Mouse (Mus musculus): ENCODE measurements at regions not wholly inside any gene's neighbourhood (a gene's known extent, or its start where the extent isn't known, plus 50 kb on each side); places are given as distances from the start of the nearest gene placed in this dataset.

DNA sequence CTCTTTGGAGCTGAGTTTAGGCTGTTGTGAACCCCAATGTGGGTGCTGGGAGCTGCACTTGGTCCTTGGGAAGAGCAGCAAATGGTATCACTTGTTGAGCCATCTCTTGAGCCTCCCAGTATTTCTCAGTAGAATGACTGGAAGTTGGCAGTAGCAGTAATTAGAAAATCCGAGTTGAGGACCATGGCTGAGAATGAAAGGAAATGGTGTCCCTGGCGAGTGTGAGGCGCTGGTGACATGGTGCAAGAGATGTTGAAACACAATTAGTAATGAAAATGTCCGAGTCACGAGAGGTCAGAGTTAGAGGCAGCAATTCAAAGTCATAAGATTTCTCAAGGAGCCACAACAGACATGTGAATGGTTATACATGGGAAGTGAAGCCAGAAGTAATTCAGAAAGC lies 73.2 kb upstream of the Lef1 start:
- WGBS (ENCODE audit: insufficient replicate concordance) = 56% methylated on average over 5 of the region's 5 CpGs
- TF ChIP-seq CTCF (IDR thresholded peaks at IDR 0.05; ENCODE audit: low read depth) (no peak), EP300 (IDR thresholded peaks at IDR 0.05; ENCODE audit: low read depth) (no peak)
- Histone ChIP-seq H3K9me3 (ENCODE audit: control insufficient read depth, low read length) (no peaks in the 10 kb centered on the region), H3K36me3 (replicated peaks; ENCODE audit: control insufficient read depth, insufficient read depth, low read depth) (no peaks in the 10 kb centered on the region), H3K27me3 (ENCODE audit: control insufficient read depth, insufficient read depth, low read length) (no peaks in the 10 kb centered on the region), H3K27ac (no peak overlapping the region), H3K4me3 (ENCODE audit: insufficient read depth in 1 of 2, low read depth in 2 of 2, low read length in 2 of 2) (no peak overlapping the region), H3K9ac (replicated peaks) (no peak overlapping the region), H3K4me2 (ENCODE audit: low read depth) (no peak overlapping the region), H3K4me1 (replicated peaks; ENCODE audit: control insufficient read depth in 2 of 2, insufficient read depth in 2 of 2, low read length in 1 of 2) (no peaks in the 10 kb centered on the region)
- no peak for DNase-seq (ENCODE audit: low read depth in 3 of 3, low spot score in 3 of 3)
- ATAC-seq (ENCODE audit: insufficient read depth) = no peak

GRCm38 (mm10) chr3:131034774-131035173 lies 75.5 kb upstream of the Lef1 start:
- H3K4me2 ChIP-seq (ENCODE audit: low read depth) = no peak overlapping the region
- ATAC-seq (ENCODE audit: insufficient read depth) = no peak
- DNase-seq (ENCODE audit: low read depth in 3 of 3, low spot score in 3 of 3) = no peak
- TF ChIP-seq CTCF (IDR thresholded peaks at IDR 0.05; ENCODE audit: low read depth) = no peak
- no peak for TF ChIP-seq EP300 (IDR thresholded peaks at IDR 0.05; ENCODE audit: low read depth)
- H3K4me1 ChIP-seq (replicated peaks; ENCODE audit: control insufficient read depth in 2 of 2, insufficient read depth in 2 of 2, low read length in 1 of 2) = no peaks in the 10 kb centered on the region
- H3K4me3 ChIP-seq (ENCODE audit: insufficient read depth in 1 of 2, low read depth in 2 of 2, low read length in 2 of 2) = no peak overlapping the region
- H3K27ac ChIP-seq = no peak overlapping the region
- H3K27me3 ChIP-seq (ENCODE audit: control insufficient read depth, insufficient read depth, low read length) = no peaks in the 10 kb centered on the region
- no peak overlapping the region for H3K9ac ChIP-seq (replicated peaks)
- H3K9me3 ChIP-seq (ENCODE audit: control insufficient read depth, low read length) = no peaks in the 10 kb centered on the region
- whole genome bisulfite sequencing (ENCODE audit: insufficient replicate concordance) = 52% methylated on average over 5 of the region's 5 CpGs
- no peaks in the 10 kb centered on the region for H3K36me3 ChIP-seq (replicated peaks; ENCODE audit: control insufficient read depth, insufficient read depth, low read depth)

DNA sequence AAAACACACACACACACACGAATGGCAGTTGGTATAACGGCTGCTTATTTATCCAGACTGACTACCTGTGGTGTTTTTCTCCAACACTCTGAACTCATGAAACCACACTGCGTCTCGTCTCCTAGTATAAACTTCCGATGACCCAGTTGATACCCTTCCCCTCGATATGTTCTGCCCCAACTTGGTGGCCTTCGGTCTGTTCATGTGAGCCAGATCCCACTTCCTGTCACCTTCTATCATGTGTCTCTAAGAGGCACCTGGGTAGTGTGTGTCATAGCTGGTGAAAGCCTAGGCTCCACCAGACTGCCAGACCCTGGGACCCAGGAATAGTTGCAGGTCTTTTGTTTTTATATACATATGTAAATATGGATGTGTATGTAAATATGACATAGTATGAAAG lies 83.9 kb upstream of the Lef1 start:
- Histone ChIP-seq H3K4me2 (ENCODE audit: low read depth) (no peak overlapping the region), H3K27me3 (ENCODE audit: control insufficient read depth, insufficient read depth, low read length) (no peaks in the 10 kb centered on the region), H3K27ac (no peak overlapping the region), H3K4me3 (ENCODE audit: insufficient read depth in 1 of 2, low read depth in 2 of 2, low read length in 2 of 2) (no peak overlapping the region), H3K9me3 (ENCODE audit: control insufficient read depth, low read length) (no peaks in the 10 kb centered on the region), H3K4me1 (replicated peaks; ENCODE audit: control insufficient read depth in 2 of 2, insufficient read depth in 2 of 2, low read length in 1 of 2) (no peaks in the 10 kb centered on the region), H3K36me3 (replicated peaks; ENCODE audit: control insufficient read depth, insufficient read depth, low read depth) (no peaks in the 10 kb centered on the region), H3K9ac (replicated peaks) (no peak overlapping the region)
- TF ChIP-seq CTCF (IDR thresholded peaks at IDR 0.05; ENCODE audit: low read depth) (no peak), EP300 (IDR thresholded peaks at IDR 0.05; ENCODE audit: low read depth) (no peak)
- WGBS (ENCODE audit: insufficient replicate concordance) = 69% methylated on average over 7 of the region's 7 CpGs
- ATAC-seq (ENCODE audit: insufficient read depth) = no peak
- no peak for DNase-seq (ENCODE audit: low read depth in 3 of 3, low spot score in 3 of 3)

DNA sequence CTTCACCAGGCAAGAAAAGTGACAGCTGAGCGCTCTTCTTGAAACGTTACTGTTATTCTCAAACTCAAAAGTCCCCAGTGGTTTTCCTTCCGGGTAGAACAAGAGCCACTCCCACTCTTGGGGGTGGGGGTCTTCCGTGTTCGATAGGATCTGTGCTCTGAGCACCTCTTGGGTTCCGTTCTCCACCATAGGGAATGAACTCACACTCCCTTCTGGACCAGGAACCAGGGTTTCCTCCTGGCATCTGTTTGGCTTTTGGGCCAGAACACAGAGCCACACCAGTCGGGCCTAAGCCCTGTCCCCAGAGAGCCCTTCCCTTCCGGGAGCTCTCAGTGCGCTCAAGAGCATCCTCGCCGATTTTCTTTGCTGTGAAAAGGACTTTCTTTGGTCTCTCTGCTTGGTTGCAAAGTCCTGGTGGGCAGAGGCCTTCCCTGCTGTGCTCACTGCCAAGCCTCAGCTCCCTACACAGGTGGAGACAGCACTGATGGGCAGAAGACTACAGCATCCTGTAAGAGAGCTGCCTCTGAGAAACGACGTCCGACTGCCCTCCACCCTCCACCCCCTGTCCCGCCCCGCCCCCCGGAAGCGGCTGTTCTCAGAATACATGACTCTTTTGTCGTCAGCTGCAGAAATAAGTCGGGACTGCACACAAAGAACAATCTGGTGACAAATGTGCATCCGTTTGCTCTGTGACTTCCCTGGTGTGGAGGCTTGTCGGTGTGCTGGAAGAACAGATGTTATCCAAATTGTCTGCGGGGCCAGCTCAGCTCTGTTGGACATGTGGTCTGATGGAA lies 90.9 kb upstream of the Lef1 start:
- DNase-seq (ENCODE audit: low read depth in 3 of 3, low spot score in 3 of 3) (no peak), ATAC-seq (ENCODE audit: insufficient read depth) (no peak)
- Histone ChIP-seq H3K36me3 (replicated peaks; ENCODE audit: control insufficient read depth, insufficient read depth, low read depth) (no peaks in the 10 kb centered on the region), H3K4me2 (ENCODE audit: low read depth) (peak overlapping the region; percentile 38), H3K9me3 (ENCODE audit: control insufficient read depth, low read length) (no peaks in the 10 kb centered on the region), H3K9ac (replicated peaks) (no peak overlapping the region), H3K4me3 (ENCODE audit: insufficient read depth in 1 of 2, low read depth in 2 of 2, low read length in 2 of 2) (peak overlapping the region in 1 of 2 experiments; percentile 30; a peak in 1 of 4 replicates), H3K27me3 (ENCODE audit: control insufficient read depth, insufficient read depth, low read length) (no peaks in the 10 kb centered on the region), H3K27ac (no peak overlapping the region), H3K4me1 (replicated peaks; ENCODE audit: control insufficient read depth in 2 of 2, insufficient read depth in 2 of 2, low read length in 1 of 2) (no peaks in the 10 kb centered on the region)
- 12% methylated on average over 23 of the region's 23 CpGs for WGBS (ENCODE audit: insufficient replicate concordance)
- TF ChIP-seq EP300 (IDR thresholded peaks at IDR 0.05; ENCODE audit: low read depth) (no peak), CTCF (IDR thresholded peaks at IDR 0.05; ENCODE audit: low read depth) (no peak)

DNA sequence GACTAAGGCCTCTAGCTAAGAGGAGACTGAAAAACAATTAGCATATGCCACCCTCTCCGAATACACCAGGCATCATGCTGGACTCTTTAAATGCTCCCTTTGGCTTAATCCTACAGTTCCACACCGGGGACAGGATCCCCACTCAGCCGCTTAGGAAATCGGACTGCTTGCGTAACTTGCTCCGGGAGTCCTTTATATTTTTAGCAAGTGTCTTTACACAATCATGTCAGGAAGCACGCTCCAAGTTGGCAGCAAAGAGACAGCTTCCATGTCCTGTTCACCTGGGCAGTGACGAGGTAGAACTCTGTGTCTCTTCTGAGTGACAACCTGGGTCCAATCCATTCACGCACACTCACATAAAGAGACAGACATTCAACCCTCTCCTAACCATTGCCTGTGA lies 92.4 kb upstream of the Lef1 start:
- DNase-seq (ENCODE audit: low read depth in 3 of 3, low spot score in 3 of 3) = peak in 2 of 3 experiments; percentile 9 to 20
- H3K9me3 ChIP-seq (ENCODE audit: control insufficient read depth, low read length) = no peaks in the 10 kb centered on the region
- no peak for TF ChIP-seq EP300 (IDR thresholded peaks at IDR 0.05; ENCODE audit: low read depth)
- TF ChIP-seq CTCF (IDR thresholded peaks at IDR 0.05; ENCODE audit: low read depth) = no peak
- WGBS (ENCODE audit: insufficient replicate concordance) = 74% methylated on average over 9 of the region's 9 CpGs
- no peak overlapping the region for H3K9ac ChIP-seq (replicated peaks)
- H3K27me3 ChIP-seq (ENCODE audit: control insufficient read depth, insufficient read depth, low read length) = no peaks in the 10 kb centered on the region
- H3K27ac ChIP-seq = no peak overlapping the region
- no peaks in the 10 kb centered on the region for H3K4me1 ChIP-seq (replicated peaks; ENCODE audit: control insufficient read depth in 2 of 2, insufficient read depth in 2 of 2, low read length in 1 of 2)
- H3K36me3 ChIP-seq (replicated peaks; ENCODE audit: control insufficient read depth, insufficient read depth, low read depth) = no peaks in the 10 kb centered on the region
- no peak overlapping the region for H3K4me3 ChIP-seq (ENCODE audit: insufficient read depth in 1 of 2, low read depth in 2 of 2, low read length in 2 of 2)
- ATAC-seq (ENCODE audit: insufficient read depth) = no peak
- no peak overlapping the region for H3K4me2 ChIP-seq (ENCODE audit: low read depth)

Measured in liver, embryonic 14.5 days (tissue).